Mouse (Mus musculus) urinary bladder, postnatal 14 days (tissue): ENCODE measurements at regions not wholly inside any gene's neighbourhood (a gene's known extent, or its start where the extent isn't known, plus 50 kb on each side); places are given as distances from the start of the nearest gene placed in this dataset.
"Not testable (repeated sequence)": the region's sequence is repeated elsewhere in the genome, so short reads cannot be mapped to it uniquely, and the experiment has no call there.

ENCODE experiments used
- DNase-seq: peaks from one replicate; pipeline ENCODE4 v3.0.0; 2021; ENCODE audit warnings: low spot score

DNA sequence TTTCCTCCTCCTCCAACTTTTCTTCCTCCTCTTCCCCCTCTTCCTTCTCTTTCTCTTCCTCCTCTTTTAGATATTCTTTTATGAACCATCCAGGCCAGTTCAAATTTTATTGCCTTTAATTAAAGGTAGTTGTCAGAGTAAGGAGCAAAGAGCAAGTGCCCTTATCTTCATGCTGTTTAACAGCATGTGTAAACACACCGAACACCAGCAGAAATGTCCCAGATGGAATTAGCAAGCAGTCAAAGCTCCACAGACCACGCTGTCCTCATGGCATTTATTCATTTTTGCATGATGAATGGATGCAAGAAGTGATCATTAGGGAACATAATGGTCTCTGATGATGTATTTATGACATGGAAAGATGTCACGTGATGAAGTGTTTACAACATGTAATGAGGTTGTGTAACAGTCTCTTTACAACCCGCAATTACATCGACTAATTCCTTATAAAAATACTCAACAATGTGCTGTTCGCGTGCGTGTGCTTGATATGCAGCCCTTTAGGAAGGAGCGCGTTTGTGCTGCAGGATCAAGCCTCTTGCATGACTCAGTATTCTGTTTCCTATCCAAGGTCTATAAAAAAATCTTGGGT, 187.0 kb downstream of the Bmp2 start:
- DNase-seq, result no peak

DNA sequence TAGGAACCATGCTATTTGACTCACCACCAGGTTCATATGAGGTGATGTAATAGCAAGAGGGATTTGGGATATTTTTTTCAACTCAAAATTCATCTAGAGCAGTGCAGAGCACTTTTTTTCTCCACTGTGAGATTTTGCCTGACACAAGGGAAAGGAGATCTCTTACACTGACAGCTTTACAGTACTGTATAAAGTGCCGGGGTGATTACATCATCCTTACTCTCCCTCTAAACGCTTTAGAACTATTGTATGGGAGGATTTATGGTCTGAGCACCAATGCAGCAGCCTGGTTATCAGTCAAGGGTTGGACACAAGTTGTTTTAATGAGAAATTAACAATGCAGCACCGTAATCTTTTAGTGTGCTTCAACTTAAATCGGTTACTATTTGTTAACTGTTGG, 196.5 kb downstream of the Bmp2 start:
- DNase-seq, result no peak

DNA sequence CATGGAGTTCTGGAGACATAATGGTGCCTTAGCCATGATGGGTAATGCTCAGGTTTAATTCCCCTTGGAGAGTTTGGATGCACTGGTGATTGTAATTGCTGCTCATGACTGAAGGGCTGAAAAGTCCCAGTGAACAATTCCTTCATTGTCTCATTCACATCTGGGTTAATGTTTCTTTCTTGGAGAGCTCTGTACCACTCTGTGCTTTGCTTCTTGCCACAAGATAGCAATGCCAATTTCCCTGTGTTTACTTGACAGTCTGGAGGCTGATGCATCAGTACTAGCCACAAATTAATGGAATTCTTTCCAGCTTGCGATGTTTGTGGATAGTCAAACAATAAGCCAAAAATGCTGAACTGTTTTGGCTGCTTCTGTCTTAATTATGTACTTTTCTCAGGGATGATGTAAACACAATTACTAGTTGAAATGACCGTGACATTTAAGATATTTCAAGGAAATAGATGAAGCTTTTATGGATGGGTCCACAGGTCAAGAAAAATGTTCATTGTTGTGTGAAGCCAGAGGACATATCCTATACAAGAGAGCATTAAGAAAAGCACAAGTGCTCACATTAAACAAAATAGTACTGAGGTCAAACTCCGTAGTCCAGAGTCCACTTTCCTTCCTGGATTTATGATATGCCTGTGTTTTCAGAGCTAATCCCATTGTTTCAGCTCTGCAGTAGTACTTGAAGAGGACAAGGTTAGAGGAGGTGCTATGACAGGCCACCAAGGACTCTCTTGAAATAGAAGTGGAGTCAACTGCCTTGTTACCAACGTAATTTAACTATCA, 198.1 kb downstream of the Bmp2 start:
- DNase-seq, result no peak

DNA sequence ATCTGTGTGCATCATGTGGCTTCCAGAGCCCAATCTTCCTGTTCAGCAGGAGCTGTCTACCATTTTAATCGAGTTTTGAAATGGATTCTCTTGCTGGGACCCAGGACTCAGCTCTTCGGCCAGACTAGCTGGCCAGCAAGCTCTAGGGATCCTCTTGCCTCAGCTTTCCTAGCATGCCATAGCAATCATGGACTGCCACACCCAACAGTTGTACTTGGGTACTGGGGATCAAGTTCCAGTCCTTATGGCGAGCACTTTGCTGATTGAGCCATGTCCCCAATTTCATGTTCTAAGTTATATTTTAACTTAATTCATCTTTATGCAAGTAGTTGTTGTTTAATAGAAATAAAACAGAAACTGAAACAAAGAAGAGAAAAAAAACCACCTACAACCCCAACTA, 202.1 kb downstream of the Bmp2 start:
- no peak for DNase-seq

DNA sequence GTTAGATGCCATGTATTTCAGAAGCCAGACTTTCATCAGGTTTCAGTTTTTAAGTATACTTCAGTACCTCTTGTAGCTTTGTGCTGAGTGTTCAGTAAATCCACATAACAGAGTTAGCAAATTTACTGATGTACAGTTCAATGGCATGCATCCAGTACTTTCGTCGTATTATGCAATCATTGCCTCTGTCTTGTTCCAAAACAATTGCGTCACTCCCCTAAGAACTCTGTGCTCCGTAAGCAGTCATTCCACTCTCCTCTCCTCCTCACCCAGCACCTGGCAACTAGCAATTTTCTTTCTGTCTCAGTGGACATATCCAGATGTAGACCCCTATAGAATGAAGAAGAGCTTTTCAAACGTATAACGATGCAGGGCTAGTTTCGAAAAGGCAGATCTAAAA, 209.5 kb downstream of the Bmp2 start:
- peak; percentile 25 for DNase-seq

DNA sequence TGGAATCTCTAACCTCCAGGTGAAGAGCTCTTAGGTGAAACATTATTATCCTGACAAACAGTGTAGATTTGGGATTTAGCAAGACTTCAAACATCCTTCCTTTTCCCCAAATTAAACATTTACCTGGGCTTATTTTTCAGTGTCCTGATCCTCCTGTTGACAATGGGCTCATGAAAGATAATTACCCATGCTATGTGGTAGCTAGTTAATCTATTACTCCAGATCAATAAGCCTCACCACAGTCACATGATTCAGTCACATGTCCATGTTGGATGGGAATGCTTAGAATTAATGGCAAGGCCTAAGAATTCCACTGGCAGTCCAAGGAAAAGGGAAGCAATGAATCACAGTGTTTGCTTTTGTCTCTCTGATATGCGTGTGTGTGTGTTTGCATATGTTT, 216.6 kb downstream of the Bmp2 start:
- DNase-seq, result no peak

DNA sequence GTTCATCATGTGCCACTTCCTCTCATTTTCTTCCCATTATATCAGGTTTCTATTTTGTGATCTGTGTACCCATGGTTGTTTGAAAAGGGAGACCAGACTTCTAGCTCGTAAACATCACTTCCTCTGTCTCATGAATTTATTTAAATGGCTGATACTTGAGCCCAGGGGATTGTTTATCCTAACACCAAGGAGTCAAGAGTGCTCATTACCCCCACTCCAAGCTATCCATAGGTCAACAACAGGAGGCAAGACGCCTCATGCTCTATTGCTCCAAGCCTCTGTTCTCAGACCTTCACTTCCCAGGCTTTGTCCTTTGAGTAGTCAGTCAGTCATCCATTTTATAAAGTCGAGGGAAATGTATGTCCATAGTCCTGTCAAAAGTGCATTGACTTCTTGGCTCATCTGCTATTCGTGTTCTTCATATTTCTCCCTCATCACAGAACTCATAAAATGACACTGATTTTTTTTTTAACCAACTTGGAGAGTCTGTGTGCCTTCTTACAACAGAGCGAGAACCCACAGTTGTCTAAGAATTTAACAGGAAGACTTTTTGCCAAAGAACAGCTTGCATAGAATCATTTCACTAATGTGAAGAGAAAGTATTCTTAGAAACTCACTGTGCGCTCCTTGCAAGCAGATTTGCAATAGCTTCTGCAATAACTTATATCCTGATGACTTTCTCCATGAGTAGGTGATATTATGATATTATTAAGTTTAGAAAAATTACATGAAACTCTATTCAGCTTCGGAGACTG, 231.8 kb downstream of the Bmp2 start:
- DNase-seq, result no peak

DNA sequence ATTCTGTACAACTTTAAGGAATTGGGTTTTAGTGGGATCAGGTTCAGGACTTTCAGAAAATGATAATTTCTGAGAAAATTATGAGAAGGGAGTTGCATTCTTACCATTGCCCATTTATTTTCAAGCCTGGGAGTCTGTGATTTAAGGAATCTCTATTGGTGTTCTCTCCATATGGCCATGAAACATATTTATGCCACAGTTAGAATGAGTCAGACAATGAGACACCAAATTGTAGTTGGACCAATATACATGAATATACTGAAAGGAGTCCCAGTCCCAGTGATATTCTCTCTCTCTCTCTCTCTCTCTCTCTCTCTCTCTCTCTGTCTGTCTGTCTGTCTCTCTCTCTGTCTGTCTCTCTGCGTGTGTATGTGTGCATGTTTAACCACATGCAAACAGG, 239.1 kb downstream of the Bmp2 start:
- DNase-seq, result no peak

DNA sequence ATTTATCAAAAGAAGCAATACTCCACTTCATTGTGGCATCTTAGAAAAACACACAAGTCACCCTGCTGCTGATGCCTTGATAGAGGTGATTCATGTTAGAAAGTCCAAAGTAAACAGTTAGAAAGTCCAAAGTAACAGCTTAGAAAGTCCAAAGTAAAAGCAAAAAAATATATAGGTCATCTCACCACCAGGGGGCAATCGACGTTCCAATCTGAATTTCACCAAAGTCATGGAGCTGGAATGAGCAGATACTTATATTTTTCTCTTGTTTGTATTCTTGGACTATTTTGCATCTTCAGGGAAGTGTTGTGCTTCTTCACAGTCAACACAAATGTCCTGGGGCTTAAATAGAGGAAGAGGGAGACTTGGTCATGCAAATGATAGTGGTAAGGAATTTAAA, 241.3 kb downstream of the Bmp2 start:
- peak; percentile 9 for DNase-seq

DNA sequence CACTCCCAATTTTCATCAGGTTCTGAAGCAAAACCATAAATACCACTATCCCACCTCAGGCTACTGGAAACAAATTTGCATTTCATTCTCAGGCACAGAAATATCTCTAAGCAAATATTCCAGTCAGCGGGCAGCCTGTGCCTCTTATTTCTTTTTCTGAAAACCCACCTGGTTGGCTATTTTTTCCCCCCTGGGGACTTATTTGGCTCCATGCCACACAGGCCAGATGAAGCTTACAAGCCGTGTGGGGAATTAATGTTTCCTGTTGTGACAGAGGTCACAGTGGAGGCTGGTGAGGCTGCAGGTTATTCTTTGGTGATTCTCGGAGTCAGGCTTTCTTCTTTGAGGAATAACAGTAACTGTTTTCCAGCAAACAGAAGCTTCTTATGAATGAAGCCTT, 250.7 kb downstream of the Bmp2 start:
- DNase-seq, result no peak

DNA sequence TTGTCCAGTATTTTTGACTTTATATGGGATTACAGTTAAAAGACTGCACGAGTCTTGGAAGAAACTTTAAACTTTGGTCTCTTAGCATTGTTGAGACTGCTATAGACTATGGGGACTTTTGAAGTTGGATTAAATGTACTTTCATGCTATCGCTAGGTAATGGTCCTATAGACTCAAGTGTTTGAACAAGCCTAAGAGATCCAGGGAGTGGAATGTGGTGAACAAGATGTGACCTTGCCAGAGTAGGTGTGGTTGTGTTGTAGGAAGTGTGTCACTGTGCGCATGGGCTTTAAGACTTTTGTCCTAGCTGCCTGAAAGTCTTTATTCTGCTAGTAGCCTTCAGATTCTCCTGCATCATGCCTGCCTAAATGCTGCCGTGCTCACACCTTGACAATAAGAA, 269.5 kb downstream of the Bmp2 start:
- no peak for DNase-seq

DNA sequence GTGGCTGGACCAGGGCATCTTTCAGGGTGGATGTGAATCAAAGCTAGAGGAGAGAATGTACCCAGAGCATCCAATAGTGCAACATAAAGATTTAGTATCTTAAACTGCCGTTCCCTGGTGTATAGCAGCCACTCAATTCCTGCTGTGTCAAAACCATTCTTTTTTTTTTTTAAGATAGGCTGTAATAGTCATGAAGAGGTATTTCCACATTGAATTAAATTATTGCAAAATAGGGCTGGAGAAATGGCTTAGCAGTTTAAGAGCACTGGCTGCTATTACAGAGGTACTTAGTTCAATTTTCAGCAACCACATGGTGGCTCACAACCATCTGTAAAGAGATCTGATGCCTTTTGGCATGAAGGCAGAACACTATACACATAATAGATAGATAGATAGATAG, 277.4 kb downstream of the Bmp2 start:
- no peak for DNase-seq

DNA sequence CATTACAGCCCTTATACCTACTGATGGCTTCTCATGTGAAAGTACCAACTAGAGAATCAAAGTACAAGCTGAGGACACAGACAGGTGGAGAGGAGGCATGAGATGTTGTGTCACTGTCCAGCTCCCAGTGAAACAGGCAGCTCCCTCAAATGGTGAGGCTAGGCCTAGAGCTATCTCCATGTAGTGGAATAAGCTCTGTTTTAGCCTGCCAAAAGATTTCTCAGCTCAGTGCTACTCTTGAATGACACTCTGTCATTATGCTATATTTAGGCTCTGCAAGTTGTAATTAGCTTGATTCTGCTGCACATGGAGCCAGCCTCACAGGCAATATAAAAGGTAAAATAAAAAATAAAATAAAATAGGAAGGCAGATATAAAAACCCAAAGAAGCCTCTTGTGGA, 298.5 kb downstream of the Bmp2 start:
- DNase-seq, result no peak

DNA sequence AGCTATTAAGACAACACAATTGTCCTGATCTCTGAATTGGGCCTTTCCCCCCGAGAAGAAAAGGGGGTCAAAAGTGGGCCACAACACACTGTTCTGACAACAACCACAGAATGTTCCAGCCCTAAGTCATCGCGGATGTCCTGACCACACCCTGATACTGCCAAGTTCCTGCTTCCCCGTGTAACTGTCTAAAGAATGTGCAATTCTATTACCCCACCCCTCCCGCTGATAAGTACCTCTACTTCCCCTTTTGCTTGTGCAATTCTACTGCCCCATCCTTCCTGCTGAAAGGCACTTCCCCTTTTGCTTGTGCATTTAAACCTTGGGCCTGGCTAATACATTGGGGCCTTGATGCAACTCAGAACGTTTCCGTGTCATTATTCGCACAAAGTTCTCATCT, 323.0 kb downstream of the Bmp2 start:
- not testable (repeated sequence) for DNase-seq

DNA sequence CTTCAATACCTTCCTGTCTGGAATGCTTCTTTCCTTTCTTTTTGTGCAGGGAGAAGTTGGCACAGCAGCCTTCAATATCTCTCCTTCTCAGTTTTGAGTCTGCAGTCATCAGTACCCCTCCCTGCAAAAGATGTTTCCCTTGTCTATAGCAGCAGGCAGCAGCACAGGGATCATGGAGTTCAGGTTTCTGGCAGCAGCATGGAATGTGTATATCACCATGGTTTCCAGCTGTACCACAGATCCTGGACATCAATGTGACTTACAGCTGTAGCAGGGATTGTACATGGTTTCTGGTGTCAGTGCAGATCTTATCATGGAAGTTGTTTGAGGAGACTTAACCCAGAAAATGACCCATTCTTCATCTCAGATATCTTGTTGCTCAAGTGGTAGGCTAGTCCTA, 331.7 kb downstream of the Bmp2 start:
- DNase-seq, result no peak

DNA sequence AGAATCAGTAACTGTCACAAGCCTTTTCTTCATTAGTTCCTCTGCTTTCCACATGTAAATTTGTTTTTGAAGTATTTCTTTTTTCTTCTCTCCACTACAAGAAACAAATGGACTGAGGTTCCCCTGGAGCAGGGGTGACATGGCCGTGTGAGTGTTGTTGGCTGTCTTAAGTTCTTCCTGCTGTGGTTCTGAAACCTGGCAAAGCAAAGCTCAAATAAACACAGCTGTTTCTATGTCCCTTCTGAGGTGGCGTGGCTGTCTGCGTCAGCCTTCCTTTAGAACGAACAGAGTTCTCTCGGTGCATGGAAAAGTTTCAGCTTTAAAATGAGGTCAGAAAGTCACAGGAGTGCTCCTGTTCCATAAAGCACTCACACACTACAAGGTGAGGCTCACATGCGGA, 354.3 kb downstream of the Bmp2 start:
- no peak for DNase-seq
